Mouse (Mus musculus) olfactory bulb, adult 2 months (tissue): ENCODE measurements at regions not wholly inside any gene's neighbourhood (a gene's known extent, or its start where the extent isn't known, plus 50 kb on each side); places are given as distances from the start of the nearest gene placed in this dataset.

Source experiments
- CTCF ChIP-seq: fragments of 200-500 bp; IDR thresholded peaks from 2 replicates; pipeline ENCODE4 v1.5.1; 2012; ENCODE audit warnings: low read depth, mild to moderate bottlenecking, low read length, moderate library complexity; ENCODE audit not compliant: insufficient read depth
- POLR2A ChIP-seq: fragments of 200-500 bp; IDR thresholded peaks from 2 replicates; pipeline ENCODE4 v1.6.1; 2012; ENCODE audit warnings: mild to moderate bottlenecking, low read depth, low read length, moderate library complexity; ENCODE audit not compliant: insufficient read depth

- TF ChIP-seq POLR2A (no peak), CTCF (no peak)
These were observed 107.9 kb upstream of the Tnr start for GRCm38 (mm10) chr1:159415656-159416055.
